Mouse (Mus musculus) right cerebral cortex, adult 2 months (tissue): ENCODE measurements around the gene Armc9.
A peak's percentile ranks its signal among the peaks of the same experiment; 100 is the strongest.

Source experiments
- DNase-seq, 2 experiments: peaks; one replicate each; pipeline ENCODE4 v3.0.0; 2021 to 2022; ENCODE audit warnings: low spot score in 2 of 2

The Armc9 gene

GRCm38 (mm10) chr1:86174602-86175001, 20.0 kb downstream of the Armc9 start:
- DNase-seq = no peak

GRCm38 (mm10) chr1:86176066-86176465, 21.5 kb downstream of the Armc9 start:
- no peak for DNase-seq

GRCm38 (mm10) chr1:86178462-86179253, 24.1 kb downstream of the Armc9 start:
- DNase-seq = peak; percentile 82 to 85

GRCm38 (mm10) chr1:86182004-86182709, 27.6 kb downstream of the Armc9 start:
- DNase-seq = no peak

GRCm38 (mm10) chr1:86183577-86184263, 29.1 kb downstream of the Armc9 start:
- DNase-seq = no peak

GRCm38 (mm10) chr1:86186762-86187161, 32.2 kb downstream of the Armc9 start:
- DNase-seq = no peak

GRCm38 (mm10) chr1:86187856-86188255, 33.3 kb downstream of the Armc9 start:
- DNase-seq = no peak

GRCm38 (mm10) chr1:86188271-86188670, 33.7 kb downstream of the Armc9 start:
- no peak for DNase-seq

GRCm38 (mm10) chr1:86189034-86189702, 34.6 kb downstream of the Armc9 start:
- no peak for DNase-seq

GRCm38 (mm10) chr1:86190843-86191242, 36.3 kb downstream of the Armc9 start:
- no peak for DNase-seq

GRCm38 (mm10) chr1:86194044-86194443, 39.5 kb downstream of the Armc9 start:
- DNase-seq = no peak

GRCm38 (mm10) chr1:86198276-86198675, 43.7 kb downstream of the Armc9 start:
- DNase-seq = peak in 1 of 2 experiments; percentile 39

GRCm38 (mm10) chr1:86199026-86199425, 44.4 kb downstream of the Armc9 start:
- DNase-seq = no peak

GRCm38 (mm10) chr1:86201312-86201711, 46.7 kb downstream of the Armc9 start:
- no peak for DNase-seq

- peak; percentile 40 to 55 for DNase-seq
Observed at GRCm38 (mm10) chr1:86202617-86203219, 48.1 kb downstream of the Armc9 start.

- no peak for DNase-seq
Observed at GRCm38 (mm10) chr1:86210676-86211075, 56.1 kb downstream of the Armc9 start.

GRCm38 (mm10) chr1:86211498-86211897, 56.9 kb downstream of the Armc9 start:
- DNase-seq = no peak

GRCm38 (mm10) chr1:86212731-86213130, 58.2 kb downstream of the Armc9 start:
- no peak for DNase-seq

- DNase-seq = peak; percentile 87
Observed at GRCm38 (mm10) chr1:86214158-86214557, 59.6 kb downstream of the Armc9 start.

- no peak for DNase-seq
Observed at GRCm38 (mm10) chr1:86215297-86215696, 60.7 kb downstream of the Armc9 start.

GRCm38 (mm10) chr1:86216412-86216811, 61.8 kb downstream of the Armc9 start:
- DNase-seq = no peak
